Mouse (Mus musculus) CH12.LX (cell line): ENCODE data around the gene Tulp4.

ENCODE experiments used
- CTCF ChIP-seq, 2 experiments: IDR thresholded peaks in 1 of 2; conservative IDR thresholded peaks in 1 of 2; 2 replicates each; pipeline ENCODE4 v1.5.1; 2011 to 2012; ENCODE audit warnings: low read depth in 2 of 2, low read length in 2 of 2, improper control_type of control experiment in 1 of 2, inconsistent platforms in 1 of 2, mild to moderate bottlenecking in 1 of 2, moderate library complexity in 1 of 2
- GABPA ChIP-seq: IDR thresholded peaks from 2 replicates; pipeline ENCODE4 v1.6.1; 2012; ENCODE audit warnings: low read depth, low read length, improper control_type of control experiment, inconsistent platforms; ENCODE audit not compliant: insufficient replicate concordance
- KAT2A ChIP-seq: IDR thresholded peaks from 2 replicates; pipeline ENCODE4 v1.6.1; 2012; ENCODE audit warnings: low read length, improper control_type of control experiment, inconsistent platforms; ENCODE audit not compliant: insufficient replicate concordance
- MAX ChIP-seq: IDR thresholded peaks from 2 replicates; pipeline ENCODE4 v1.6.1; 2011; ENCODE audit warnings: low read length, improper control_type of control experiment
- MAZ ChIP-seq: IDR thresholded peaks from 2 replicates; pipeline ENCODE4 v1.6.1; 2012; ENCODE audit warnings: low read depth, mild to moderate bottlenecking, inconsistent platforms, low read length, improper control_type of control experiment, moderate library complexity
- MYC ChIP-seq: IDR thresholded peaks from 2 replicates; pipeline ENCODE4 v1.6.1; 2011; ENCODE audit warnings: low read depth, mild to moderate bottlenecking, improper control_type of control experiment, low read length
- POLR2A ChIP-seq: IDR thresholded peaks from 2 replicates; pipeline ENCODE4 v1.6.1; 2011; ENCODE audit warnings: low read depth, mild to moderate bottlenecking, improper control_type of control experiment, low read length
- POLR2AphosphoS2 ChIP-seq: IDR thresholded peaks from 2 replicates; pipeline ENCODE4 v1.6.1; 2011; ENCODE audit warnings: low read depth, low read length, improper control_type of control experiment
- TCF12 ChIP-seq: IDR thresholded peaks from 2 replicates; pipeline ENCODE4 v1.6.1; 2014; ENCODE audit warnings: low read depth, mild to moderate bottlenecking, inconsistent platforms, low read length, improper control_type of control experiment
- ZKSCAN1 ChIP-seq: IDR thresholded peaks from 2 replicates; pipeline ENCODE4 v1.6.1; 2012; ENCODE audit warnings: low read depth, inconsistent platforms, low read length, improper control_type of control experiment, borderline replicate concordance
- ZNF384 ChIP-seq: IDR thresholded peaks from 2 replicates; pipeline ENCODE4 v1.6.1; 2012; ENCODE audit warnings: low read depth, low read length, improper control_type of control experiment, inconsistent platforms

DNA sequence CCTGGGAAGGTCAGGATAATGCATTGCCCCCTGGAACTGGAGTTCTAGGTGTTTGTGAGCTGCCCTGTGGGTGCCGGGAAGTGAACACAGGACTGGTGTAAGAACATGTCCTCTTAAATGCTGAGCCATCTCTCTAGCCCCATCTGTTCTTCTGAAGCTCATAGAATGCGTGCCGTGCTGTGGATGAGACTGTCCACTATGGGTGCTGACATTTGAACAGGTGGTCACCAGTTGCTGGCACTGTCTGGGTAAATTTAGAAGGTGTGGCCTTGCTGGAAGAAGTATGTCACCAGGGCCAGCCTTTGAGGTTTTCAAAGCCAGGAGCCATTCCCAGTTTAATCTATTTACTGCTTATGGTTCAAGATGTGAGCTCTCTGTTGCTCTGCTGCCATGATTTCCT is 4.0 kb upstream of the Tulp4 start:
- TF ChIP-seq TCF12 (no peak), CTCF (conservative IDR thresholded peaks at IDR 0.05 in 1 of 2, IDR thresholded peaks at IDR 0.05 in 1 of 2; ENCODE audit: low read depth in 2 of 2, low read length in 2 of 2) (no peak), MAZ (no peak), KAT2A (no peak), MYC (no peak), GABPA (no peak), POLR2A (no peak), MAX (no peak), POLR2AphosphoS2 (no peak), ZNF384 (no peak), ZKSCAN1 (no peak)
